8 mouse cellular contexts compared by ENCODE assay signal in genomic region chr4:129625029-129625370, GRCm38 (mm10). TPM values are rescaled to one million over a fixed set of nuclear protein-coding genes. Genes with fewer than 3 reads are reported as not detected.
A peak's percentile ranks its signal among the peaks of the same experiment; 100 is the strongest.
DNase-seq lines count a peak whose midpoint lies in the region; ATAC-seq and TF ChIP-seq lines count a peak whose summit lies in the region.

No protein-coding gene starts in this region.

- H3K9ac ChIP-seq in intestine, postnatal 0 days (ENCODE audit: low read depth, low read length): 0 out of 2 replicates have a peak overlapping the region, but pooled peaks have one; percentile 17
- H3K9ac ChIP-seq in liver, adult 2 months (ENCODE audit: low read depth, low read length): no peak overlapping the region; the same call in 1 of the 2 replicates
- peak overlapping the region; percentile 82 for H3K9ac ChIP-seq in midbrain, embryonic 16.5 days (ENCODE audit: low read depth, low read length)
- H3K9ac ChIP-seq in stomach, embryonic 14.5 days (replicated peaks; ENCODE audit: low read depth, low read length): peak overlapping the region; percentile 45; the same call in 1 of the 2 replicates

- peak overlapping the region; percentile 86 for H3K4me2 ChIP-seq in intestine, postnatal 0 days (replicated peaks; ENCODE audit: low read depth)
- H3K4me2 ChIP-seq in midbrain, embryonic 16.5 days (ENCODE audit: low read length): peak overlapping the region; percentile 99
- peak overlapping the region; percentile 84 for H3K4me2 ChIP-seq in stomach, embryonic 14.5 days (replicated peaks; ENCODE audit: low read depth, low read length)

- no peak for TF ChIP-seq CTCF in intestine, postnatal 0 days (IDR thresholded peaks at IDR 0.05; ENCODE audit: low read depth)
- TF ChIP-seq CTCF in liver, adult 2 months (IDR thresholded peaks at IDR 0.05; ENCODE audit: low read depth, low read length): no peak

- TF ChIP-seq POLR2A in liver, adult 2 months (IDR thresholded peaks at IDR 0.05; ENCODE audit: extremely low read depth, insufficient read depth, low read length): no peak

- peak overlapping the region; percentile 86 for H3K27ac ChIP-seq in intestine, postnatal 0 days (ENCODE audit: low read depth, low read length)
- peak overlapping the region; percentile 7 for H3K27ac ChIP-seq in liver, adult 2 months (replicated peaks; ENCODE audit: insufficient read depth, low read depth, low read length)
- peak overlapping the region; percentile 98 for H3K27ac ChIP-seq in midbrain, embryonic 16.5 days (ENCODE audit: low read length)
- peak overlapping the region; percentile 74 for H3K27ac ChIP-seq in stomach, embryonic 14.5 days (ENCODE audit: low read length)

- ATAC-seq in granulocyte monocyte progenitor cell, adult 5-6 weeks (replicated peaks; ENCODE audit: poor library complexity, severe bottlenecking): peak; percentile 55
- ATAC-seq in intestine, postnatal 0 days: 0 out of 2 replicates have a peak, but pooled peaks have one; percentile 2
- 0 out of 2 replicates have a peak, but pooled peaks have one; percentile 12 for ATAC-seq in midbrain, embryonic 16.5 days
- no peak for ATAC-seq in stomach, embryonic 14.5 days (ENCODE audit: insufficient number of reproducible peaks, insufficient read depth, low FRiP score, low read depth)

- WGBS in intestine, postnatal 0 days: 16% methylated on average over 6 of the region's 6 CpGs
- 51% methylated on average over 6 of the region's 6 CpGs for WGBS in liver, adult 2 months
- under 1% methylated on average over 6 of the region's 6 CpGs for WGBS in midbrain, embryonic 16.5 days
- WGBS in stomach, embryonic 14.5 days: 4% methylated on average over 6 of the region's 6 CpGs

- H3K36me3 ChIP-seq in intestine, postnatal 0 days (ENCODE audit: control insufficient read depth, insufficient read depth): peaks cover 35% of the 10 kb centered on the region
- H3K36me3 ChIP-seq in liver, adult 2 months (ENCODE audit: control insufficient read depth, insufficient read depth, low read length): peaks cover 17% of the 10 kb centered on the region
- peaks cover 33% of the 10 kb centered on the region for H3K36me3 ChIP-seq in midbrain, embryonic 16.5 days (ENCODE audit: control insufficient read depth, insufficient read depth, low read length)
- peaks cover 39% of the 10 kb centered on the region for H3K36me3 ChIP-seq in stomach, embryonic 14.5 days (ENCODE audit: control insufficient read depth, insufficient read depth, low read length)

- 0 out of 2 replicates have a peak, but pooled peaks cover 4% of the 10 kb centered on the region for H3K79me2 ChIP-seq in liver, adult 2 months (ENCODE audit: control insufficient read depth, insufficient read depth, low read length)

- H3K27me3 ChIP-seq in intestine, postnatal 0 days (replicated peaks; ENCODE audit: control insufficient read depth, insufficient read depth, low read length): no peaks in the 10 kb centered on the region
- no peaks in the 10 kb centered on the region for H3K27me3 ChIP-seq in liver, adult 2 months (ENCODE audit: control insufficient read depth, insufficient read depth, low read length)
- no peaks in the 10 kb centered on the region for H3K27me3 ChIP-seq in midbrain, embryonic 16.5 days (ENCODE audit: control insufficient read depth, insufficient read depth, low read depth, low read length)
- no peaks in the 10 kb centered on the region for H3K27me3 ChIP-seq in stomach, embryonic 14.5 days (ENCODE audit: control insufficient read depth, insufficient read depth, low read length)

- H3K4me1 ChIP-seq in intestine, postnatal 0 days (replicated peaks; ENCODE audit: control insufficient read depth, insufficient read depth, low read length): peaks cover 12% of the 10 kb centered on the region; the same call in 1 of the 2 replicates
- H3K4me1 ChIP-seq in liver, adult 2 months (ENCODE audit: control insufficient read depth, insufficient read depth, low read length): peaks cover 10% of the 10 kb centered on the region
- H3K4me1 ChIP-seq in midbrain, embryonic 16.5 days (ENCODE audit: control insufficient read depth, insufficient read depth, low read length): peaks cover 38% of the 10 kb centered on the region
- peaks cover 25% of the 10 kb centered on the region; the same call in 1 of the 2 replicates for H3K4me1 ChIP-seq in stomach, embryonic 14.5 days (ENCODE audit: control insufficient read depth, insufficient read depth, low read length)

- no peaks in the 10 kb centered on the region for H3K9me3 ChIP-seq in intestine, postnatal 0 days (ENCODE audit: control insufficient read depth)
- no peaks in the 10 kb centered on the region for H3K9me3 ChIP-seq in midbrain, embryonic 16.5 days (replicated peaks; ENCODE audit: control insufficient read depth, low read length, poor library complexity, severe bottlenecking)
- no peaks in the 10 kb centered on the region for H3K9me3 ChIP-seq in stomach, embryonic 14.5 days (ENCODE audit: control insufficient read depth, low read depth, low read length)

- peak overlapping the region; percentile 64 for H3K4me3 ChIP-seq in intestine, postnatal 0 days (ENCODE audit: low read depth, low read length)
- H3K4me3 ChIP-seq in liver, adult 2 months (ENCODE audit: insufficient read depth, low read depth, low read length): peak overlapping the region; percentile 13; the same call in 1 of the 2 replicates
- peak overlapping the region; percentile 71 for H3K4me3 ChIP-seq in midbrain, embryonic 16.5 days (ENCODE audit: low read depth, low read length)
- H3K4me3 ChIP-seq in stomach, embryonic 14.5 days (ENCODE audit: low read depth, low read length): peak overlapping the region; percentile 66

- peak; percentile 64 for DNase-seq in adrenal gland, adult 2 months
- no peak for DNase-seq in adrenal gland, adult 8-10 months
- DNase-seq in cerebellum, postnatal 25 days: peak; percentile 74 to 77
- peak; percentile 15 for DNase-seq in liver, adult 2 months (ENCODE audit: extremely low read depth, low read depth, low spot score)

RNA-seq across cellular contexts. Expression of gene Ccdc28b, which starts 1.3 kb away (rescaled TPM):
- 10 to 100 TPM; 22.1 to 33.4 TPM for total RNA-seq in adrenal gland, adult 2 months (2021)
- polyA plus RNA-seq in adrenal gland, adult 2 months (2012; rRNA removed): 23.9 and 24.3 TPM in 2 replicates
- total RNA-seq in adrenal gland, adult 8-10 months (2022): 10 to 100 TPM; 32.1 to 49.2 (median 43.5) TPM
- 44.7 and 57.5 TPM in 2 replicates for total RNA-seq in granulocyte monocyte progenitor cell, adult 5-6 weeks (2014; fragmentation: Nextera tagmentation)
- 53.4 and 65.8 TPM in 2 replicates for total RNA-seq in granulocyte monocyte progenitor cell, adult 5-6 weeks (2017)
- 29.6 and 32.0 TPM in 2 replicates for polyA plus RNA-seq in intestine, postnatal 0 days (2015; fragmentation: Nextera tagmentation; extraction: Ambion mirVana)
- 9.3 and 9.7 TPM in 2 replicates for total RNA-seq in liver, adult 2 months (2014; rRNA removed)
- 7.2 and 7.6 TPM in 2 replicates for polyA plus RNA-seq in liver, adult 2 months (2012; rRNA removed)
- polyA plus RNA-seq in midbrain, embryonic 16.5 days (2015; fragmentation: Nextera tagmentation; extraction: Ambion mirVana): 172 and 183 TPM in 2 replicates
- polyA plus RNA-seq in stomach, embryonic 14.5 days (2014; fragmentation: Nextera tagmentation; extraction: Ambion mirVana): 52.9 and 56.1 TPM in 2 replicates

RNA-seq across cellular contexts. Expression of gene Iqcc, which starts 6.1 kb away (rescaled TPM):
- 10 to 100 TPM; 28.2 to 32.0 TPM for total RNA-seq in adrenal gland, adult 2 months (2021)
- 56.0 and 63.9 TPM in 2 replicates for polyA plus RNA-seq in adrenal gland, adult 2 months (2012; rRNA removed)
- total RNA-seq in adrenal gland, adult 8-10 months (2022): 10 to 100 TPM; 35.1 to 47.4 (median 43.0) TPM
- 22.0 and 26.0 TPM in 2 replicates for total RNA-seq in granulocyte monocyte progenitor cell, adult 5-6 weeks (2014; fragmentation: Nextera tagmentation)
- total RNA-seq in granulocyte monocyte progenitor cell, adult 5-6 weeks (2017): 15.0 and 15.7 TPM in 2 replicates
- polyA plus RNA-seq in intestine, postnatal 0 days (2015; fragmentation: Nextera tagmentation; extraction: Ambion mirVana): 15.9 and 17.9 TPM in 2 replicates
- 10.3 and 11.3 TPM in 2 replicates for total RNA-seq in liver, adult 2 months (2014; rRNA removed)
- 21.0 and 23.0 TPM in 2 replicates for polyA plus RNA-seq in liver, adult 2 months (2012; rRNA removed)
- polyA plus RNA-seq in midbrain, embryonic 16.5 days (2015; fragmentation: Nextera tagmentation; extraction: Ambion mirVana): 28.0 and 33.1 TPM in 2 replicates
- 26.2 and 26.9 TPM in 2 replicates for polyA plus RNA-seq in stomach, embryonic 14.5 days (2014; fragmentation: Nextera tagmentation; extraction: Ambion mirVana)

RNA-seq across cellular contexts. Expression of gene Dcdc2b, which starts 10.9 kb away (rescaled TPM):
- 1 to 10 TPM; 1.8 to 2.4 TPM for total RNA-seq in adrenal gland, adult 2 months (2021)
- polyA plus RNA-seq in adrenal gland, adult 2 months (2012; rRNA removed): 4.5 and 7.4 TPM in 2 replicates
- 1 to 10 TPM; 1.4 to 4.2 (median 2.8) TPM for total RNA-seq in adrenal gland, adult 8-10 months (2022)
- 1.1 and 4.0 TPM in 2 replicates for total RNA-seq in granulocyte monocyte progenitor cell, adult 5-6 weeks (2014; fragmentation: Nextera tagmentation)
- not detected in 2 replicates for total RNA-seq in granulocyte monocyte progenitor cell, adult 5-6 weeks (2017)
- polyA plus RNA-seq in intestine, postnatal 0 days (2015; fragmentation: Nextera tagmentation; extraction: Ambion mirVana): 1.1 and 1.2 TPM in 2 replicates
- total RNA-seq in liver, adult 2 months (2014; rRNA removed): 0.54 and 1.6 TPM in 2 replicates
- polyA plus RNA-seq in liver, adult 2 months (2012; rRNA removed): 1.3 and 1.4 TPM in 2 replicates
- 3.5 and 4.1 TPM in 2 replicates for polyA plus RNA-seq in midbrain, embryonic 16.5 days (2015; fragmentation: Nextera tagmentation; extraction: Ambion mirVana)
- polyA plus RNA-seq in stomach, embryonic 14.5 days (2014; fragmentation: Nextera tagmentation; extraction: Ambion mirVana): 2.8 and 3.8 TPM in 2 replicates

RNA-seq across cellular contexts. Expression of gene Txlna, which starts 15.9 kb away (rescaled TPM):
- 10 to 100 TPM; 56.0 to 66.6 TPM for total RNA-seq in adrenal gland, adult 2 months (2021)
- 25.2 and 28.9 TPM in 2 replicates for polyA plus RNA-seq in adrenal gland, adult 2 months (2012; rRNA removed)
- 10 to 100 TPM; 65.9 to 84.3 (median 74.4) TPM for total RNA-seq in adrenal gland, adult 8-10 months (2022)
- 40.9 and 50.2 TPM in 2 replicates for total RNA-seq in granulocyte monocyte progenitor cell, adult 5-6 weeks (2014; fragmentation: Nextera tagmentation)
- 106 and 107 TPM in 2 replicates for total RNA-seq in granulocyte monocyte progenitor cell, adult 5-6 weeks (2017)
- polyA plus RNA-seq in intestine, postnatal 0 days (2015; fragmentation: Nextera tagmentation; extraction: Ambion mirVana): 18.5 and 19.2 TPM in 2 replicates
- total RNA-seq in liver, adult 2 months (2014; rRNA removed): 8.2 and 10.2 TPM in 2 replicates
- polyA plus RNA-seq in liver, adult 2 months (2012; rRNA removed): 11.9 and 15.1 TPM in 2 replicates
- polyA plus RNA-seq in midbrain, embryonic 16.5 days (2015; fragmentation: Nextera tagmentation; extraction: Ambion mirVana): 42.5 and 49.8 TPM in 2 replicates
- 91.9 and 94.4 TPM in 2 replicates for polyA plus RNA-seq in stomach, embryonic 14.5 days (2014; fragmentation: Nextera tagmentation; extraction: Ambion mirVana)

RNA-seq across cellular contexts. Expression of gene Tmem234, which starts 24.5 kb away (rescaled TPM):
- 100 to 1,000 TPM in 1 of 2 experiments, 10 to 100 TPM in 1; 90.9 to 100 TPM for total RNA-seq in adrenal gland, adult 2 months (2021)
- polyA plus RNA-seq in adrenal gland, adult 2 months (2012; rRNA removed): 108 and 125 TPM in 2 replicates
- total RNA-seq in adrenal gland, adult 8-10 months (2022): 100 to 1,000 TPM; 104 to 120 (median 109) TPM
- total RNA-seq in granulocyte monocyte progenitor cell, adult 5-6 weeks (2014; fragmentation: Nextera tagmentation): 68.9 and 102 TPM in 2 replicates
- total RNA-seq in granulocyte monocyte progenitor cell, adult 5-6 weeks (2017): 73.9 and 74.9 TPM in 2 replicates
- 135 and 146 TPM in 2 replicates for polyA plus RNA-seq in intestine, postnatal 0 days (2015; fragmentation: Nextera tagmentation; extraction: Ambion mirVana)
- total RNA-seq in liver, adult 2 months (2014; rRNA removed): 65.6 and 67.5 TPM in 2 replicates
- polyA plus RNA-seq in liver, adult 2 months (2012; rRNA removed): 75.8 and 93.6 TPM in 2 replicates
- 177 and 180 TPM in 2 replicates for polyA plus RNA-seq in midbrain, embryonic 16.5 days (2015; fragmentation: Nextera tagmentation; extraction: Ambion mirVana)
- polyA plus RNA-seq in stomach, embryonic 14.5 days (2014; fragmentation: Nextera tagmentation; extraction: Ambion mirVana): 206 and 226 TPM in 2 replicates

Comparison
In these comparisons a context has a peak if more than half of its experiments do, and no peak if none do; other contexts are left out.
1. H3K27ac ChIP-seq: peak in every context shown above with its lines; median percentile 98 in midbrain, embryonic 16.5 days; 86 in intestine, postnatal 0 days; 74 in stomach, embryonic 14.5 days; 7 in liver, adult 2 months.
2. H3K4me3 ChIP-seq: peak in every context shown above with its lines; median percentile 71 in midbrain, embryonic 16.5 days; 66 in stomach, embryonic 14.5 days; 64 in intestine, postnatal 0 days; 13 in liver, adult 2 months.